Mouse (Mus musculus): ENCODE results near the gene Plppr2.

- TF ChIP-seq CTCF (IDR thresholded peaks at IDR 0.05) (peak; percentile 15; the same call in 1 of the 2 replicates), EP300 (IDR thresholded peaks at IDR 0.05) (no peak)
Measured at GRCm38 (mm10) chr9:21961366-21961980, 24.6 kb downstream of the Plppr2 start.
